Mouse (Mus musculus): ENCODE measurements around the gene Saa2. TPM values are rescaled to one million over a fixed set of nuclear protein-coding genes. Genes with fewer than 3 reads are reported as not detected.
"Not testable (repeated sequence)": the region's sequence is repeated elsewhere in the genome, so short reads cannot be mapped to it uniquely, and the experiment has no call there.

Saa2 gene
- polyA plus RNA-seq, 1 experiment from 2014 or later: 1.1 TPM

DNA sequence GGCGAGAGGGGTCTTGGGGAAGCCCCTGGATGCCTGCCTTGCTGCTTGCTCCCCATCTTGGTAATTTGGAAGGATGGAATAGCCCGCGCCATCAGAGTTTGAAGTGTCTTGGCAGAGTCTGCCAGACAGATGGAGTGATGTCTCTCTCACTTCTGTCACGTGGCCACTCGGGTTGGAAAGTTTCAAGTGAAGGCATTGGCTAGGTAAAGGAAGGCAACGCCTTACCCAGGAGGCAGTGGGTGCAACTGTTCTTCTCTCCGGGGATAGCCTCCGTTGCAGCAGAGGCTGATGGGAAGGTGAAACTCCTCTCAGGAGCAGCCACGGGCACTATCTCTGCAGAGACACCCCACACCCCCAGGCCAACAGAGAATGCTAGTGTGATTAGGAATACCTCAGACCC, 31.1 kb upstream of the Saa2 start:
- H3K9ac ChIP-seq (ENCODE audit: low read depth, low read length): no peak overlapping the region
- no peak for ATAC-seq (replicated peaks; ENCODE audit: insufficient number of reproducible peaks, low FRiP score, low TSS enrichment)
- H3K27me3 ChIP-seq (ENCODE audit: control insufficient read depth, insufficient read depth, low read length): peaks cover 6% of the 10 kb centered on the region; the same call in 1 of the 2 replicates
- H3K27ac ChIP-seq (ENCODE audit: low read depth, low read length): no peak overlapping the region
- H3K4me3 ChIP-seq (ENCODE audit: low read depth, low read length): no peak overlapping the region
- H3K36me3 ChIP-seq (ENCODE audit: control insufficient read depth, insufficient read depth, low read length): no peaks in the 10 kb centered on the region
- 69% methylated on average over 9 of the region's 9 CpGs for WGBS (ENCODE audit: insufficient replicate concordance)
- no peaks in the 10 kb centered on the region for H3K9me3 ChIP-seq (replicated peaks; ENCODE audit: control insufficient read depth, low read length)
- H3K4me1 ChIP-seq (ENCODE audit: control insufficient read depth, insufficient read depth, low read length): no peaks in the 10 kb centered on the region
- no peak overlapping the region for H3K4me2 ChIP-seq

DNA sequence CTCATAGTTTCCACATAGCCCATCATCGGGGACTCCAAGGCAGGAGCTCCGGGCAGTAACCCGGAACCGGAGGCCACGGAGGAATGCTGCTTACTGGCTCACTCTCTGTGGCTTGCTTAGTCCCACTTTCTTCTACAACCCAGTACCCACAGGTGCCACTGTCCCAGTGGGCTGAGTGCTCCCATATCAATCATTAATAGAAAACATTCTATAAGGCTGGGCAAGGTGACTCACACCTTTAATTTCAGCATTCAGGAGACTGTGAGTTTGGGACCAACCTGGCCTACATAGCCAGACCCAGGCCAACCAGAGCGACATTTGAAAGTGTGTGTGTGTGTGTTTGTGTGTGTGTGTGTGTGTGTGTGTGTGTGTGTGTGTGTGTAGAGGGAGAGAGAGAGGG, 28.2 kb upstream of the Saa2 start:
- Histone ChIP-seq H3K36me3 (ENCODE audit: control insufficient read depth, insufficient read depth, low read length) (no peaks in the 10 kb centered on the region), H3K4me3 (ENCODE audit: low read depth, low read length) (no peak overlapping the region), H3K4me1 (ENCODE audit: control insufficient read depth, insufficient read depth, low read length) (no peaks in the 10 kb centered on the region), H3K27me3 (ENCODE audit: control insufficient read depth, insufficient read depth, low read length) (peaks cover 6% of the 10 kb centered on the region; the same call in 1 of the 2 replicates), H3K4me2 (no peak overlapping the region), H3K9me3 (replicated peaks; ENCODE audit: control insufficient read depth, low read length) (no peaks in the 10 kb centered on the region), H3K9ac (ENCODE audit: low read depth, low read length) (no peak overlapping the region), H3K27ac (ENCODE audit: low read depth, low read length) (no peak overlapping the region)
- 90% methylated on average over 6 of the region's 6 CpGs for WGBS (ENCODE audit: insufficient replicate concordance)
- no peak for ATAC-seq (replicated peaks; ENCODE audit: insufficient number of reproducible peaks, low FRiP score, low TSS enrichment)

DNA sequence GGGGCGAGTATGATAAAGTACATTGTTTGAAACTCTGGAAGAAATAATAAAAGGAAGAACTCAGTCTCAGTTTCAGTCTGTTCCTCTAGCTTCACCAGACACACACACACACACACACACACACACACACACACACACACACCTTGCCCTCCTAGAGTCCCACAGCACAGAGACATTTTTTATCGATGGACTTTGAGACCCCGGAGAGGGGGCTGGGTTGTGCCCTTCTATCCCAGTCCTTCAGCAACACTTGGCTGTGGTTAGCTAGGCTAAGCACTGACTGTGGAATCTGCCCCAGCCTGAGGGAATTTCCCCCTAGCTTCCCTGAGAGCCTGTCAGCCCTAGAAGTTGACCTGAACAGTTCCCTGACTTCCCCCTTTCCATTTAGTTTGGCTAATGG, 27.7 kb upstream of the Saa2 start:
- H3K9me3 ChIP-seq (replicated peaks; ENCODE audit: control insufficient read depth, low read length): no peaks in the 10 kb centered on the region
- no peak overlapping the region for H3K27ac ChIP-seq (ENCODE audit: low read depth, low read length)
- H3K4me2 ChIP-seq: no peak overlapping the region
- ATAC-seq (replicated peaks; ENCODE audit: insufficient number of reproducible peaks, low FRiP score, low TSS enrichment): no peak
- H3K36me3 ChIP-seq (ENCODE audit: control insufficient read depth, insufficient read depth, low read length): no peaks in the 10 kb centered on the region
- H3K27me3 ChIP-seq (ENCODE audit: control insufficient read depth, insufficient read depth, low read length): peaks cover 6% of the 10 kb centered on the region; the same call in 1 of the 2 replicates
- no peaks in the 10 kb centered on the region for H3K4me1 ChIP-seq (ENCODE audit: control insufficient read depth, insufficient read depth, low read length)
- no peak overlapping the region for H3K4me3 ChIP-seq (ENCODE audit: low read depth, low read length)
- WGBS (ENCODE audit: insufficient replicate concordance): 77% methylated on average over 3 of the region's 3 CpGs
- no peak overlapping the region for H3K9ac ChIP-seq (ENCODE audit: low read depth, low read length)

DNA sequence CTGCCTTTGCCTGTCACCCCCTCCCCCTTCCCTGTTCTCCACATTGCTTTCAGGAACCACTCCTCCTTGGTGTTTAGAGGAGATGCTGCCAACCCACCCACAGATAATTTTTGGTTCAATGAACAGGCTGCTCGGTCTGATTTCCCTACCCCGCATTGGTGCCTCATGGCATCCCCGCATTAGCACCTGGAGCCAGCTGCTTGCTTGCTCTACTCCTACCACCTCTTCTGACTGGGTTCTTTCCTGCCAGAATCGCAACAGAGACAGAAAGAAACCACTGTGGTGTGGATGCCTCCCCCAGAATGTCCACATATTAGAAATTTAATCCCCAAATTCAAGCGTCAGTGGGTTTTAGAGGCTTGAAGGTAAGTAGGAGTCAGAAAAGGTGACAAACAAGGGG, 27.2 kb upstream of the Saa2 start:
- no peaks in the 10 kb centered on the region for H3K4me1 ChIP-seq (ENCODE audit: control insufficient read depth, insufficient read depth, low read length)
- H3K4me3 ChIP-seq (ENCODE audit: low read depth, low read length): no peak overlapping the region
- no peaks in the 10 kb centered on the region for H3K36me3 ChIP-seq (ENCODE audit: control insufficient read depth, insufficient read depth, low read length)
- no peak for ATAC-seq (replicated peaks; ENCODE audit: insufficient number of reproducible peaks, low FRiP score, low TSS enrichment)
- H3K4me2 ChIP-seq: no peak overlapping the region
- no peak overlapping the region for H3K27ac ChIP-seq (ENCODE audit: low read depth, low read length)
- H3K27me3 ChIP-seq (ENCODE audit: control insufficient read depth, insufficient read depth, low read length): peaks cover 6% of the 10 kb centered on the region; the same call in 1 of the 2 replicates
- H3K9me3 ChIP-seq (replicated peaks; ENCODE audit: control insufficient read depth, low read length): no peaks in the 10 kb centered on the region
- WGBS (ENCODE audit: insufficient replicate concordance): 82% methylated on average over 5 of the region's 5 CpGs
- no peak overlapping the region for H3K9ac ChIP-seq (ENCODE audit: low read depth, low read length)

DNA sequence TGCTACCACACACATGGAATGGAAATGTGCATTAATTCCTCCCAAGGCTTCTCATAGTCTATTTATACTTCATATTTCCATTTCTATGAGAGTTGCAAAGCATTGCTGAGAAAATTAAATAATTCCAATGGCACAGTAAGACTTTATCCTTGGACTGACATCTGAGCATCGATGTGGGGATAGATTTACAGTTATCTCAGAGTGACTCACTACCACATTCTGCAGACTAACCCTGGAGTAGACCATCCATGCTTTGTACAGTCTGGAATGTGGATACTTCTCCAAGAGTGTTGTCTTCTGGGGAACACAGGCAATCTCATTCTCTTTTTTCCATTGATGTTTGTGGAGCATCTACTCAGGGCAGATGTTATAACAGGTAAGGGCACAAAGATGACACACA, 24.0 kb upstream of the Saa2 start:
- 67% methylated on average over 1 of the region's 1 CpGs for WGBS (ENCODE audit: insufficient replicate concordance)
- H3K4me1 ChIP-seq (ENCODE audit: control insufficient read depth, insufficient read depth, low read length): no peaks in the 10 kb centered on the region
- no peak for ATAC-seq (replicated peaks; ENCODE audit: insufficient number of reproducible peaks, low FRiP score, low TSS enrichment)
- no peak overlapping the region for H3K27ac ChIP-seq (ENCODE audit: low read depth, low read length)
- no peak overlapping the region for H3K9ac ChIP-seq (ENCODE audit: low read depth, low read length)
- no peak overlapping the region for H3K4me3 ChIP-seq (ENCODE audit: low read depth, low read length)
- no peaks in the 10 kb centered on the region for H3K9me3 ChIP-seq (replicated peaks; ENCODE audit: control insufficient read depth, low read length)
- H3K4me2 ChIP-seq: no peak overlapping the region
- H3K27me3 ChIP-seq (ENCODE audit: control insufficient read depth, insufficient read depth, low read length): no peaks in the 10 kb centered on the region
- H3K36me3 ChIP-seq (ENCODE audit: control insufficient read depth, insufficient read depth, low read length): no peaks in the 10 kb centered on the region

DNA sequence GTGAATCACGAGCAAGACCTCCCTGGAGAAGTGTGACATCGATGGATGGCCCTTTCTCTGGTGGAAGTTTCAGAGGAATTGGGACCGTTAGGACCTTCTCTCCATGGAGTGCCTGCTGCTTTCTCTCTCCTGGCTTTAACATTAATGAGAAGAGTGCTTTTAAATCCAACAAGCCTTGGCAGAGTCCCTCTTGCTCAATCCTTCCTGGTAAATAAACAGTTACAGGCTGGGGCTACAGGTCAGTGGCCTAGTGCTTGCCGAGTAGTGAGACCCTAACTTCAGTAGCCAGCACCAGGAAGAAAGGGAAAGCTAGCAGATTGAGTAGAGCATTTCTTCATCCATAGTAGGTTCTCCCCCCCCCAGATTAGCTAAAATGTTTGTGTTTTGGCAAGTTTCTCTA, 19.1 kb upstream of the Saa2 start, which contains the start of gene Saa4:
TSS of gene Saa4 (minus strand) at position 146 of the 400 bp plus-strand sequence.
- Histone ChIP-seq H3K4me1 (ENCODE audit: control insufficient read depth, insufficient read depth, low read length) (no peaks in the 10 kb centered on the region), H3K4me2 (no peak within 1 kb of the TSS), H3K9me3 (replicated peaks; ENCODE audit: control insufficient read depth, low read length) (no peaks in the 10 kb centered on the region), H3K9ac (ENCODE audit: low read depth, low read length) (no peak within 1 kb of the TSS), H3K27ac (ENCODE audit: low read depth, low read length) (no peak within 1 kb of the TSS), H3K36me3 (ENCODE audit: control insufficient read depth, insufficient read depth, low read length) (no peaks in the 10 kb centered on the region), H3K27me3 (ENCODE audit: control insufficient read depth, insufficient read depth, low read length) (no peaks in the 10 kb centered on the region), H3K4me3 (ENCODE audit: low read depth, low read length) (no peak within 1 kb of the TSS)
- ATAC-seq (replicated peaks; ENCODE audit: insufficient number of reproducible peaks, low FRiP score, low TSS enrichment): no peak
- 78% methylated on average over 4 of the region's 4 CpGs for WGBS (ENCODE audit: insufficient replicate concordance)

DNA sequence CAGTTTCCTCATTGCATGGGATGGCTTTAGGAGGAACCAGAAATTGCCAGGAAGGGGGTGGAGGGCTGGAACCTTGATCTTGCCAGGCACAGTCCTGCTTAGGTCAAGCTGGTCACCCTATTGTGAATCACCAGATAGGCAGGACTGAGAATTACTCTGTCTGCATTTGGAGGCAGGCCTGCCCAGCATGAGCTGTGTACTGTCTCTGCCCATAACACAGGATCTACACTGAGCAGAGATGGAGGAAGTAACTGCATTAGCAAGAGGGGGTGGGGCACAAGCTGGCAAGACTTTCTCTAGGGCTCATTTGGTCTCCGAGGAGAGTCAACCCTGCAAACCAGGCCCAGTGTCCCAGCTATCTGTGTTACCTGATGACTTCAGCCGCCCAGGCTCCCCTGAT, 16.6 kb upstream of the Saa2 start:
- Histone ChIP-seq H3K27me3 (ENCODE audit: control insufficient read depth, insufficient read depth, low read length) (no peaks in the 10 kb centered on the region), H3K9me3 (replicated peaks; ENCODE audit: control insufficient read depth, low read length) (no peaks in the 10 kb centered on the region), H3K4me1 (ENCODE audit: control insufficient read depth, insufficient read depth, low read length) (no peaks in the 10 kb centered on the region), H3K36me3 (ENCODE audit: control insufficient read depth, insufficient read depth, low read length) (no peaks in the 10 kb centered on the region), H3K9ac (ENCODE audit: low read depth, low read length) (no peak overlapping the region), H3K4me3 (ENCODE audit: low read depth, low read length) (no peak overlapping the region), H3K27ac (ENCODE audit: low read depth, low read length) (no peak overlapping the region), H3K4me2 (no peak overlapping the region)
- no peak for ATAC-seq (replicated peaks; ENCODE audit: insufficient number of reproducible peaks, low FRiP score, low TSS enrichment)
- WGBS (ENCODE audit: insufficient replicate concordance): 63% methylated on average over 2 of the region's 2 CpGs

DNA sequence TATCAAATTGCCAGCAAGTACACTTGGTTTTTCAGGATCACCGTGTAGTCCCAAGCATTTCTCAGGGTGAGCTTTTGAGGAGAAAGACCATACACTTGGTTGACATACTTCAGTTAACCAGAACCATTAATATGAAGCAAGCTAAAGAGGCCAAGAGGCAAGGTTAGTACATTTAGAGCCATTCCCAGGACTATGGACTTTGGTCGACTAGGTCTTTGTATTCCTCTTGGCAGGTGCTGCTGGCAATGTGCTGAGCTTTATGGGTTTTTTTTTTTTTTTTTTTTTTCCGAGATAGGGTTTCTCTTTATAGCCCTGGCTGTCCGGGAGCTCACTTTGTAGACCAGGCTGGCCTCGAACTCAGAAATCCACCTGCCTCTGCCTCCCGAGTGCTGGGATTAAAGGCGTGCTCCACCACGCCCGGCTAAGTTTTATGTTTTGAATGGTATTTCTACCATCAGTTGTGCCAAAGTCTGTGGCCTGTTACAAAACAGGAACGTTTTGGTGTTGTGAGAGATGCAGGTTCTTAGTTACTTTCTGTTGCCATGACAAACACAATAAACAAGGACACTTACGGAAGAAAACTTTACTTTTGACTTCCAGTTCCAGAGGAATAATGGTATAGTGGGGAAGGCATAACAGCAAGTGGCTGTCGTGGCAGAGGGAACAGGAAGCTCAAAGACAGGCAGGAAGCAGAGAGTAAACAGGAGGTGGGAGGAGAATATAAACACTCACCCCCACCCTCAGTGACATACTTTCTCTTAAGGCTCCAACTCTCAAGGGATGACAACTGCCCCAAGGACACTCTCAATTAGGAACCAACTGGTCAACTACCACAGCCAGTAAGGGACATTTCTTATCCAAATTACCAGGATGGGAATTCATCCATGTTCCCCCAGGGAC, 12.8 kb upstream of the Saa2 start:
- 74% methylated on average over 12 of the region's 12 CpGs for WGBS (ENCODE audit: insufficient replicate concordance)
- H3K4me1 ChIP-seq (ENCODE audit: control insufficient read depth, insufficient read depth, low read length): no peaks in the 10 kb centered on the region
- H3K9ac ChIP-seq (ENCODE audit: low read depth, low read length): no peak overlapping the region

DNA sequence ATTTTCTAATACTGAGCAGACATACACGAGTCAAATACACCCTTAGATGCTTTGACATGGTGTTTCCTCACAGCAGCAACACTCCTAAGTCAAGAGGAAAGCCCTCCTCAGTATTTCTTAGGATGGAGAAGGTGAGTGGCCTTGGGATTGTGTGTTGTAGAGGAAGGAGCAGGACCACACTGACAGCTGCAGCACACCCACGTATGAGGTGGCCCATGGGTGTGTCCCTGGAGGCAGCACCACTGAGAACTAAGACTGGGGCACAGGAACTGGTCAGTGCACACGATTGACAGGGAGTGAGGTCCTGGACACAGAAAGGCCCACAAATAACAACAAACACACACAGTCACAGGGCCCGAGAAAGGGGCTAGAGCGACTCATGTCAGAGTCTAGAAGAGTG, 11.5 kb upstream of the Saa2 start:
- H3K4me3 ChIP-seq (ENCODE audit: low read depth, low read length); ATAC-seq (replicated peaks; ENCODE audit: insufficient number of reproducible peaks, low FRiP score, low TSS enrichment); H3K36me3 ChIP-seq (ENCODE audit: control insufficient read depth, insufficient read depth, low read length); H3K4me2 ChIP-seq; H3K9ac ChIP-seq (ENCODE audit: low read depth, low read length); H3K4me1 ChIP-seq (ENCODE audit: control insufficient read depth, insufficient read depth, low read length); H3K27ac ChIP-seq (ENCODE audit: low read depth, low read length); H3K27me3 ChIP-seq (ENCODE audit: control insufficient read depth, insufficient read depth, low read length); H3K9me3 ChIP-seq (replicated peaks; ENCODE audit: control insufficient read depth, low read length): not testable (repeated sequence)
- WGBS (ENCODE audit: insufficient replicate concordance): 78% methylated on average over 5 of the region's 5 CpGs

More for the DNA sequence above, 12.8 kb upstream of the Saa2 start:
- Histone ChIP-seq H3K36me3 (ENCODE audit: control insufficient read depth, insufficient read depth, low read length) (no peaks in the 10 kb centered on the region), H3K4me2 (no peak overlapping the region), H3K27me3 (ENCODE audit: control insufficient read depth, insufficient read depth, low read length) (no peaks in the 10 kb centered on the region), H3K4me3 (ENCODE audit: low read depth, low read length) (no peak overlapping the region), H3K27ac (ENCODE audit: low read depth, low read length) (no peak overlapping the region), H3K9me3 (replicated peaks; ENCODE audit: control insufficient read depth, low read length) (no peaks in the 10 kb centered on the region)
- ATAC-seq (replicated peaks; ENCODE audit: insufficient number of reproducible peaks, low FRiP score, low TSS enrichment): no peak
